Mouse (Mus musculus) lung, adult 2 months (tissue): Measurements from ENCODE around the gene Gm10800.
"Not testable (repeated sequence)": the region's sequence is repeated elsewhere in the genome, so short reads cannot be mapped to it uniquely, and the experiment has no call there.

ENCODE experiments used
- CTCF ChIP-seq: fragments of 200-500 bp; IDR thresholded peaks from 2 replicates; pipeline ENCODE4 v1.5.1; 2011; ENCODE audit warnings: mild to moderate bottlenecking, low read length, control low read depth; ENCODE audit not compliant: insufficient read depth
- POLR2A ChIP-seq: fragments of 200-500 bp; IDR thresholded peaks from 2 replicates; pipeline ENCODE4 v1.6.1; 2011; ENCODE audit warnings: low read depth, mild to moderate bottlenecking, control low read depth, low read length, borderline replicate concordance; ENCODE audit errors: extremely low read depth

GRCm38 (mm10) chr2:98661937-98662336, 5.2 kb downstream of the Gm10800 start, which contains the start of gene Gm10801:
- not testable (repeated sequence) for TF ChIP-seq CTCF, POLR2A
